Mouse (Mus musculus): Measurements from ENCODE around the gene Palmd.

Gene Palmd

DNA sequence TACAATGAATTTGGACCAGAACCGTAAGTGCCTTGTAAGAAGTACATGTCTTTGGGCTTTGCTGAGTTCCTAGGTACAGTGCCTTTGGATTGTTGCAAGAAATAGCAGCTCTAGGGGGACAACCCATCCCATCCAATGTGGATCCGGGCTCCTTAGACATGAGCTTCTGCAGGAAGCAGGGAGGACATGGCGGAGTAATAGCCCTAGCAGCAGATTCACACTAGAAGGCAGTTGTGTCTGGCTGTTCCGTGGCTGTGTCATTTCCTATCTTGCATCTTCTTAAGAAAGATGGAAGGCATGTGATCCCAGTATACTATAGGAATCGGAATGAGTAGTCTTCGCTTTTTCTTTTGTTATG is 76.6 kb downstream of the Palmd start:
- no peak for DNase-seq (ENCODE audit: low spot score in 2 of 2)

DNA sequence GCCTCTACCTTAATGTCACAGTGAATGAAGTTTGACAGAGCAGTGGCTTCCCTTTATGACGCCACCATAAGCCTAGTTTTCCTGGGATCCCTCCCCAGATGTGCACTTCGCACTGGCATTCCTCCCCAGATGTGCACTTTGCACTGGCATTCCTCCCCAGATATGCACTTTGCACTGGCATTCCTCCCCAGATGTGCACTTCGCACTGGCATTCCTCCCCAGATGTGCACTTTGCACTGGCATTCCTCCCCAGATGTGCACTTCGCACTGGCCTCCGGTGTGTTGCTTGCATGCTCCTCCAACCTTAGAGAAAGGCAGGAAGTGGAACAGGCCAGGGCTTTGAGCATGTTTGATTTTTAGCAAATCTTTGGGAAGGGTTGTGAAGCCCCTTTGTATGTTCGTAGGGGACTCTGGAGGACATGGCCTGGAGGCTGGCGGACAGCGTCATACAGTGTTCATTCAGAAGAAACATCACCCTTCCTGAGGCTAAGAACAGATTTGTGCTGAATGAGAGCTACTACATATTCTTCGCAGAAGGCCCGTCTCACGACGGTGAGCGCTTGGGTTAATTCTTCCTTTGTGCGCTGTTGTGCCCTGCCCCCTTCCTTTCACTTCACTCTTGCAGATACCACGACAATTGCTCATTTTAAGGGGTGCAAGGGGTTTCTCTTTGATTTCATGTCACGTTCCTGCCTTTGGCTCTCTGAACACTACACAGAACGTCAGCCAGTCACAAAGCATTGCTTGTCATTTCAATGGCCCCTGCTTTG is 77.2 kb downstream of the Palmd start:
- no peak for DNase-seq (ENCODE audit: low spot score in 2 of 2)

DNA sequence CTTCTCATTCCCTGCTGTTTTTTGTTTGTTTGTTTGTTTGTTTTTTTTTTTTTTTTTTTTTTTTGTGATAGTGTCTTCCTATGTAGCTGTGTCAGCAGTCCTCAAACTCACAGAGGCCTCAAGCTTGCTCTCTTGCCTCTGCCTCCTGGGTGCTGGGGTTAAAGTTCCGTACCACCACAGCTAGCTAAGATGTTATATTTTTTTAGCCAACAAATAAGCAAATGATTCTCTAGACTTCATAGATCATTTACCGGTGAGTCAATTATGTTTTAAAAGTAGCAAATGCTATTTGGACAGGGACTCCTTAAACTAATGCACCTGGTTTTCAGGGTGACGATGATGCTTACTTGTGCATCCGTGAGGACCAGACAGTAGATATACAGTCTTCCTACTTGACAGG is 78.2 kb downstream of the Palmd start:
- DNase-seq (ENCODE audit: low spot score in 2 of 2): no peak

DNA sequence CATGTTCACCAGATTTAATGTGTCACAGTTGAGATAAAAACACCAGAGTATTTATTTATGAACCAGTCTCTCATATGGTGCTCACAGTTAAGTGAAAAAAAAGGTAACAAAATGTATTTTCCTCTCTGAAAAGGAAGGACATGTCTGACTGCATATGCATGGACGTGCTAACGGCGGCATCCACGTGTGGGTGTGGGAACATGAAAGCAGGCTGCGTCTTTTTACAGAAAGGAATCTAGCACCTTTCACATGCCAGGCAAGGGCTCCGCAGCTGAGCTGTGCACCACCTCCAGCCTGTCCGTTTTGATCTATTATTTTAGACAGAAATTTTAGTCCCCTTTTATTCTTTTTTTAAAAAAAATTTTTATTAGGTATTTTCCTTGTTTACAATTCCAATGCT is 79.4 kb downstream of the Palmd start:
- DNase-seq (ENCODE audit: low spot score in 2 of 2): no peak

DNA sequence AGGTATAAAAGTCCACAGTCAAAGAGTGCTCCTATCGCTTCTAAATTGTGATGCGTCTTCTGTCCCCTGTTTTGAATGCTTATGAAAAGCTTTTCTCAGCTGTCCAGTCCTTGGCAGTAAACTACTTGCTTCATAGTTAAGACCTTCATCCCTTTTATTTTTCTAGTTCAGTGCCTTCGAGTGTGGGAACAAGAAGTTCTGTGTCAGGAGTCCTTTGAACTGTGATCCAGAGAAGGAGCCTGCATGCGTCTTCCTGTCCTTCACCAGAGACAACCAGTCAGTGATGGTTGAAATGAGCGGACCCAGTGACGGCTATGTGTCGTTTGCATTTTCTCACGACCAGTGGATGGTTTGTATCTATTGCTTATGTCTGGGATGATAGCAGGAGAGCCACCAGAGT is 83.8 kb downstream of the Palmd start:
- no peak for DNase-seq (ENCODE audit: low spot score in 2 of 2)

DNA sequence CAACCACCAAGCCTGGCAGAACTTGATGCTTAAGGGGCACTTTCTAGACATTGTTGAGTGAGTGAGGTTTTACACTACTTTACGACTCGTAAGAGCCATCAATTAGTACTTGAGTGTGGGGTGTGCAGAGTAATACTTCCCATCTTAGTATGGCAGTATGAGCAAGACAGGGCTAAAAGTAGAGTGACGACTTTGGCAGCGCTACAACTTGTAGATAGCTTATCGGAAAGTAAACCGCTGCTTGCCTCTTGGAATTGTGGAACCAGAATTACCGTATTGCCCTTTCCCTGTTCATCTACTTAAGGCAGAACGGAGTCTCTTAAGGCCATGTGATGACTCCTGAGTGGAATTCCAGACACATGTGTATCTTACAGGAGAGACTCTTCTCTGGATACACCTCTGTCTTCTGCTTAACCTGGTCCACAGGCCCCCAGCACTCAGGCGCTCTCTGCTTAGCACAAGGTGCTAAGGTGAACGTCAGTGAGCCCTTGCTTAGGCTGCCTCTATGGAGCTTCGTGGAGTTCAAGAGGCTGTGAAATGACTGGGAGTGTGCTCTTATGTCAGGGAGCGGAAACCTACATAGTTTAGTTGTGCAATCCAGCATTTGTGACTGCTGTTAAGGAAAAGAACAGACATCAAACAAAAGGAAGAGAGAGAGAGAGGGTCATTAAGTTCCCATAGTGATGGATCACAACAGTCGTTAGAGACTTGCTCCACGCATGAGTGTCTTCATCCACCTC is 86.4 kb downstream of the Palmd start:
- DNase-seq (ENCODE audit: low spot score in 2 of 2): no peak

DNA sequence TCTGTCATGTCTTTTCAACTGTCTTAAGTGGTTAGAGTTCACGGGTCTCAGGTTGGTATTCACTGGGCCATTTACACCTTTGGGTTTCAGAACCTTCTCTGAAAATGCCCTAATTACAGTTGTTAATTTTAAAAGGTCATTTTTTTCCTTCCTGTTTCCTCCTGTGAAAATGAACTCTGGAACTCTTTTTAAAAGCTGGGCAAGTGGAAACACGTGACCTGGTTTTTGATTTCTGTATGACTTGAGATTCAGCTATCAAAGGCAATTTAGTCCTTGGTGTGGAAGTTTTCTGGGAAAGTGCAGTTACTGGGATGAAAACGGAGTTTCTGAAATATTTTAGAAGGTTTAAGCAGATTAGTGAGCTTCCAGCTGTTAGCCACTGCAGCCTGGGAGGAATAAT is 98.4 kb downstream of the Palmd start:
- no peak for DNase-seq (ENCODE audit: low spot score in 2 of 2)
